Mouse (Mus musculus) hindbrain, embryonic 13.5 days (tissue): Measurements from ENCODE around the gene Syne2. TPM values are rescaled to one million over a fixed set of nuclear protein-coding genes. Genes with fewer than 3 reads are reported as not detected.

Source experiments
- microRNA-seq: library from miRNA; unstranded; fragments of <30 nt; microRNA quantifications from one replicate; pipeline ENCODE4, GENCODE M21; 2016
- polyA plus RNA-seq: library from polyadenylated mRNA; unstranded; fragments of >200 nt; fragmentation: Nextera tagmentation; extraction: Ambion mirVana; gene quantifications from 2 replicates; pipeline ENCODE4 v1.2.1, GENCODE M21; 2015

Gene Syne2
- polyA plus RNA-seq, 1 experiment from 2014 or later = 67.9 TPM

Small RNA genes within 50 kb of the gene (microRNA-seq; reads per million reads assigned to microRNA genes)
- gene Mir5101 = 1.4 reads per million

Other genes starting within 250 kb of the Syne2 start
- gene Ppp2r5e, start 221.9 kb upstream of the Syne2 start, polyA plus RNA-seq = 19.9 and 21.4 TPM in 2 replicates
- gene Wdr89, start 148.6 kb upstream of the Syne2 start, polyA plus RNA-seq = 5.4 and 6.2 TPM in 2 replicates
- 8.3 and 9.2 TPM in 2 replicates for gene Sgpp1, start 82.4 kb upstream of the Syne2 start, polyA plus RNA-seq